Mouse (Mus musculus) monocyte, adult 2 months (primary cell): ENCODE measurements around the gene Mrto4.
"Not testable (repeated sequence)": the region's sequence is repeated elsewhere in the genome, so short reads cannot be mapped to it uniquely, and the experiment has no call there.

Experiments used
- DNase-seq, 2 experiments: peaks; one replicate each; pipeline ENCODE4 v3.0.0; 2022; ENCODE audit warnings: low spot score in 2 of 2, low read depth in 1 of 2

Mrto4 gene

DNA sequence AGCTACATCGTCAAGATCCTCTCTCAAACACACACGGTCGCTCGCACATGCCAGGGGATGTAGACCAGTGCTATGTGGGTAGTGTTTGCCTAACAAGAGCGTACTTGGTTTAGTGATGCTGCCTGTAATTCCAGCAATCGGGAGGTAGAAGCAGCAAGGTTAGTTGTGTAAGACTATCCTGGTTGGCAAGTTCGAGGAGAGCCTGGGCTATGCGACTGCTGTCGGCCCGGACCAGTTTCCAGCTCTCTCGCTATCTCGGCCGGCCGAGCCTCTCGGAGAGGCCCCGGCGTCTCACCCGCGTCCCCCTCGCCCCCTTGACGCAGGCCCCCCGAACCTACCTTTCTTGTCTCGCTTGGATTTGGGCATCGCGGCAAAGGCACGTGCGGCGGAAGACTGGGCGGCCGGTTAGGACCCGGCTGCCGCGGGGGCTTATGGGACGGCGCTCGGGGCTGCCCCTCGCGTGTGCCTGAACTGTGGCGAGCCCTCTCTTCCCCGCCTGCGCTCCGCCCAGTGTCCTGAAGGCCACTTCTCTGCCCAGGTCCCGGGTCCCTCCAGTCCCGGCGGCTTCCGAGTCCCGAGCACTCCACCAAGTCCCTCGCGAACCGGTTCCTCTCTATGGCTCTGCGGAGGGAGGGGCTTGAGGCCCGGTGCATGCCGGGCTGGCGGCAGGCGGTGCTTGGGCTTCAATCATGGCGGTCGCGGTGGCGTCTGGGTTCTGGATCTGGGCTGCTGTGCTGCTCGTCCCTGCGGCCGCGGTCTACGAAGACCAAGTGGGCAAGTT, at the start of gene Mrto4, which contains the start of the genes Emc1 and Ubr4:
Gene Mrto4, minus strand, starts transcription at position 646 of the 781 bp plus-strand sequence.
Gene Emc1, plus strand, starts transcription at position 657 of the 781 bp plus-strand sequence.
Gene Ubr4, plus strand, starts transcription at position 679 of the 781 bp plus-strand sequence.
- peak; percentile 68 to 79 for DNase-seq

DNA sequence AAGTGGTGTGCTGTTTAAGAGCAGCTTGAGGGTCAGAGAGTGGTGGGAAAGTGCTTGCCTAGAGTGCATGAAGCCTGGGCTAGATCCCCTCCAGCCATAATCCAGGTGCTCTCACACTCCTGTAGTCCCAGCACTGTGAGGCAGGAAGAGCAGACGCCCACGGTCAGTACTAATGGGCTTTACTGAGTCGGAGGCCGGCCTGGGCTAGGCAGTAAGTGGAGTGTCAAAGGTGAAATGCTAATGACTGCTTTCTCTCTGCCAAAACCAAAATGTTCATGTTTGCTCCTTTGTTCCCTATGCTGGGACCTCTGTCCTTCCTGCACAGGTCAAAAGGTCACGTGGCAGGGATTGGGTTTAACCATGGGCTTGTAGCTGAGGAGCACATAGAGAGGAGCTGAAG, 48.1 kb upstream of the Mrto4 start:
- no peak for DNase-seq

DNA sequence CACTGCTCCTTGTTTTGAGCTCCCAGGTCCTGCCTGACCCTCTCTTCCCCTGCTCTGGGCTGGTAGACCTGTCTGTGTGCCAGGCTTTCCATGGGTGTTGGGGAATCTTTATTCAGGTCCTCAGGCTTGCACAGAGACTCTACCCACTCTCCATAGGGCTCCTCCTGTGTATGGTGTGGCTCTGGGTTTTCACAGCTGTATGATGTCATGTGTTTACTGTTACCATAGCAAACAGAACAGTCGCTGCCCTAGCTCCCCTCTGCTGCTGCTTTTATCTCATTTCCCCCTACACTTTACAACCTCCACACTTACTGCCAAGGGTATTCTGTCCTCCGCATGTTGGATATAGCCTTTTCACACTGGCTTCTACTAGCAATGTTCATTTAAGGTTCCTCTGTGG, 43.1 kb upstream of the Mrto4 start:
- no peak for DNase-seq

DNA sequence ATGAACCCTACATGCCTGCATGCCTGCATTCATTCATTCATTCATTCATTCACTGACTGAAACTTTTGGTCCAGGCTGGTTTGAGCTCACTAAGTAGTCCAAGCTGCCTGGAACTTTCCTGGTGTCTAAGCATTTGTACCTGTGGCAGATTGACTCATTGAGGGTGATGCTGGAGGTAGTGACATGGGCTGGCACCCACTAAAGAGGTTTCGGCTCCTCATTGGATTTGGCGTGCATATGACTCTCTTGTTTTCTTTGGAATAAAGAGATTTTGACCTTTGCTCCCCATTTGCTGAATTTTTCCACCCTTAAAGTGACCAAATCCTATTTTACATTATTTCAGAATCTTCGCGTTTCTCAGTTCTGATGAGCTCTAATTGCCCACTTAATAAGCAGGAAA, 37.2 kb upstream of the Mrto4 start:
- no peak for DNase-seq

GRCm38 (mm10) chr4:139386869-139387319, 34.5 kb upstream of the Mrto4 start:
- DNase-seq: no peak

DNA sequence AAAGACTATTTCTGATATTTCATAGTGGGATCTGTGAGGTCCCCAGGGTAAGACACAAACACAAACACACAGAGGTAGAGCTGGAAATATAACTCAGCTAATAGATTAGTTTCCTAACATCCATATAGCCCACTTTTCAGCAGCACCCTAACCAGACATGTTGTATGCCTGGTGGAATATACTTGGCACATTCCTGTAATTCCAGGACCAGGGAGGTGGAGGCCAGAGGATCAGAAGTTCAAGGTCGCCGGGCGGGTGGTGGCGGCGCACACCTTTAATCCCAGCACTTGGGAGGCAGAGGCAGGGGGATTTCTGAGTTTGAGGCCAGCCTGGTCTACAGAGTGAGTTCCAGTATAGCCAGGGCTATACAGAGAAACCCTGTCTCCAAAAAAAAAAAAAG, 33.5 kb upstream of the Mrto4 start:
- not testable (repeated sequence) for DNase-seq

DNA sequence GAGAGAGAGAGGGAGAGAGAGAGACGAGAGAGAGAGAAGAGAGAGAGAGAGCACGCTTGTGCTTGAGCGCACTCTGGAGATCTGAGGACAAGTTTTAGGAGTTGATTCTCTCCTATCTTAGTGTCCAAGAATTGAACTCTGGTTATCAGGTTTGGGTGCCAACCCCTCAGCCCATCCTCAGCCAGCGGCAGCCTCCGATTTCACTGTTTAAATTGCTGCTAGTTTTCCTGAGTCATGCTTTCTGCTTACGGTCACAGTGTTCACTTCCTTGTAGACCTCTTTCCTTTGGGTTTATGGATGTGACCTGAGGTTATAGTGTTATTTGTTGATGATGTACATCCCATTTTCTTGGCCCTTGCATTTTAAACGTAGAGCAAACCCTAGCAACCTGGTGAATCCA, 29.9 kb upstream of the Mrto4 start:
- no peak for DNase-seq

DNA sequence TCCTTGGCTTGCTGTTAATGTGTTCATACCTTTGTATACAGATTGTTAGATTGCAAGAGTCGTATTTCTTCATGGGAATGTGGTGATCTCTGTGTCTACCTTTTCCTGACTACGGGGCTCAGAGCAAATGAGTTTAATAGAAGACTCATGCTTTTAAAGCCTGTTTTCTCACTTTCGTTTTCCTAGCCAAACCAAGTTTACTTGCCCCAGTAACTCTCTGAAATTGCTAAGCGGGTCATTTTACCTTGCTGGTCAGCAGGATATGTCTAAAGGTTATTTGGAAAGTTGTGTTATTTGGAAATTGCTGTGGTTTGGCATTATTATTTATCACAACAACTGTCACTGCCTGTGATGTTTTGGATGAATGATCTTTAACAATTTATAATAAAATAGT, 29.1 kb upstream of the Mrto4 start:
- no peak for DNase-seq

- no peak for DNase-seq
These were observed 28.5 kb upstream of the Mrto4 start for GRCm38 (mm10) chr4:139380775-139381451.

GRCm38 (mm10) chr4:139380207-139380748, 27.9 kb upstream of the Mrto4 start:
- peak; percentile 99 to 100 for DNase-seq

GRCm38 (mm10) chr4:139379719-139380118, 27.3 kb upstream of the Mrto4 start:
- DNase-seq: no peak

DNA sequence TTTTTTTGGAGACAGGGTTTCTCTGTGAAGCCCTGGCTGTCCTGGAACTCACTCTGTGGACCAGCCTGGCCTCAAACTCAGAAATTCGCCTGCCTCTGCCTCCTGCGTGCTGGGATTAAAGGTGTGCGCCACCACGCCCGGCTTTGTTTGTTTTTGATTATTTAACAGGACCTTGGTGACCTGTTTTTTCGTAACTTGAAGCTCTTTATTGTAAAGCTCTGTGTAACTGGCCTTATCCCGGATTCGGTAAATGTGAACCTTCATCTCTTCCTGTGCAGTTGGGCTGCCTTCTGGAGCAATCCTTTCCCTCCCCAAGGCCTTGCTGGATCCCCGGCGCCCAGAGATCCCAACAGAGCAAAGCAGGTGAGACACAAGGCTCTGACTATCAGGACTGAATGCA, 21.2 kb upstream of the Mrto4 start:
- no peak for DNase-seq

DNA sequence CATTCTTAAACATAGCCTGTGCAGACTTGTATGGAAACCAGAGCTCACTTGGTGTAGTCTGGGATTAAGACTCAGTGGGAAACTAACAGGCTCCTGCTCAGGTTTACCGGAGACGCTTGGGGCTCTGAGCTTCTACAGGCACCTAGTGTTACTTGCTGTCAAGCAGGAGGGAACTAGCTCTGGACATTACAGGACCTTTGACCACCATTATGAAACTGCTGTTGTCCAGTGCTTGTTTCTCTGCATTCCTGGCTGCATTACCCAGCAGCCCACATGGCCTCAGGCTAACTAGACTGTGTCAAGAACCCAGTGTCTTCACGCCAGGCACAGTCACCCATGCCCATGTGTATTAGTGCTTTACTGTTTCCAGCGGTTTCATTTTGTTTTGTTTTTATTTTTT, 20.8 kb upstream of the Mrto4 start:
- DNase-seq: no peak

DNA sequence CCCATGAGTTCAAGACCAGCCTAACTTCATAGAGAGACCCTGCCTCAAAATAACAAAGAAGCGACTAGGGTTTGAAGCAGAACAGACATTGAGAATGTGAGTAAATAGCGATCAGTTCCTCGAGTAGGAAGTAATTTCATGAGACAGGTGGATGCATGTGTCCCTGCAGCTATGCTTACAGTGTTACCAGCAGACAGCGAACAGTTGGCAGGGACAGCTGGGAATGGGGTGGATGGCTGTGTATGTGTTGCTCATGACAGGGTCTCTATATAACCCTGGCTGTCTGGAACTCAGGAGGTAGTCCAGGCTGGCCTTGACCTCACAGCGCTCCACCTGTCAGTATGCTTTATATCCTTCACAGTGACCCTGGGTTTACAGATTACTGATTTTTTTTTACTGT, 15.7 kb upstream of the Mrto4 start:
- DNase-seq: no peak

- no peak for DNase-seq
These were observed 15.0 kb upstream of the Mrto4 start for GRCm38 (mm10) chr4:139367336-139367735.

DNA sequence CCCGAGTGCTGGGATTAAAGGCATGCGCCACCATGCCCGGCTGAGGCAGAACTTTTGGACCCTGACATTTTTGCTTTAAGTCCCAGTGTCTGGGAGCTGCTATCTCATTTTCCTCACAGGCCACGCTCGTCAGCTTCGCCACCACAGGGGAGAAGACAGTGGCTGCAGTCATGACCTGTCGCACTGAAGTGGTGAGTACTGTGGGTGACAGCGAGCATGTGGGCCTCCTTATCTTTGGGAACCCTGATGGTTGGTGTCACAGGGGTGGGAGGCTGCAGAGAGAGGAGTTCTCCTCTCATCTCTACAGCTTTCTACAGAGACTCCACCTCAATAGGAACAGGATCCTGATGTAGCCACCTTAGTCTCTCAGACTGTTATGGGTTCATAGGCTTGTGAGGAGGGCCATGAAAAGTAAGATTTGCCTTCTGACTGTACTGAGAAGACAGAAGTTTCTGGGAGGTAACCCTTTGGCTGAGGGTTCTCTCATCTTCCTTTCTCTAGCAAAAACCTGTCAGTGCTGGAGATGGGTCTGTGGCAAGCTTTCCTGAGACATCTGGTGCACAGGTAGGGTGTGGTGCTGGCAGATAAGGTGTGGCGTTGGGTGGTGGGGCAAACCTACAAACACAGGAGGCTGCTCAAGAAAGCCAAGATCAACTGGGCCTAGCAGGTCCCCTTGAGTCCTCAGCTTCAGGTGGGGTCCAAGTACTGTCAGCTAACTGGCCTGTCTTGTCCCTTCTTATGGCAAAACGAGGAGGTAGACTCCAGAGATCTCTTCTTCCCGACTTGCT, 8.6 kb upstream of the Mrto4 start:
- no peak for DNase-seq

GRCm38 (mm10) chr4:139357211-139357610, 4.8 kb upstream of the Mrto4 start:
- no peak for DNase-seq

DNA sequence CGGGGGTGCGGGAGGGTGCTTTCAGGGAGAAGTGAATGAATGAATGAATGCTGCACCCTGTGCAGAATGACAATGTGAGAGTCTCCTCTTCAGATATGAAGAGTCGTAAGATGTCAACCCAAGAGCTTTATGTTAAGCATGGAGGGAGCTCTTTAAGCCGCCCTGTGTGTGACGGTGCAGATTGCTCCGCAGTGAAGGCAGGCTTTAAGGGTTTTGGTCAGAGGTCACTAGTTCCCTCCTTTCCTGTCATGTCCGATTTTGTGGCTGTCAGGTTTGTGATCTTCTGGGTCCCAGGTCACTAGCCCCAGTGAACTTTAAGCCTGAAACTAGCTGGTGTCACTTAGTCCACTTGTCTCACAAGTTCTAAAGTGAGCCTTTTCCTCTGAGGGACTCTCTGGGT, 456 bp upstream of the Mrto4 start:
- DNase-seq: no peak

GRCm38 (mm10) chr4:139345416-139346019, 6.9 kb downstream of the Mrto4 start:
- no peak for DNase-seq

- DNase-seq: no peak
These were observed 8.7 kb downstream of the Mrto4 start for GRCm38 (mm10) chr4:139343718-139344117.
